Mouse (Mus musculus): Measurements from ENCODE around the gene Chst11. TPM values are rescaled to one million over a fixed set of nuclear protein-coding genes. Genes with fewer than 3 reads are reported as not detected.

Gene Chst11
- polyA plus RNA-seq, 1 experiment: 25.0 TPM

- TF ChIP-seq POLR2A (IDR thresholded peaks at IDR 0.05; ENCODE audit: extremely low read depth, insufficient read depth, low read length) (no peak), CTCF (IDR thresholded peaks at IDR 0.05; ENCODE audit: extremely low read depth, insufficient read depth, low read length) (no peak)
- no peak overlapping the region for H3K27ac ChIP-seq (ENCODE audit: insufficient read depth, low read length)
- H3K4me1 ChIP-seq (ENCODE audit: control insufficient read depth, insufficient read depth, low read length): no peaks in the 10 kb centered on the region
- H3K4me3 ChIP-seq (ENCODE audit: insufficient read depth, low read length): no peak overlapping the region
Observed at GRCm38 (mm10) chr10:83244131-83244530, 258.8 kb downstream of the Chst11 start.

Other genes with a start within 250 kb of the Chst11 start
- 54.6 and 60.5 TPM in 2 replicates for gene Nfyb, start 221.4 kb upstream of the Chst11 start, polyA plus RNA-seq (2012; rRNA removed)
- 36.8 and 38.3 TPM in 2 replicates for gene Txnrd1, start 151.5 kb upstream of the Chst11 start, polyA plus RNA-seq (2012; rRNA removed)
- 0.61 and 0.68 TPM in 2 replicates for gene Eid3, start 118.9 kb upstream of the Chst11 start, polyA plus RNA-seq (2012; rRNA removed)